Mouse (Mus musculus): ENCODE measurements around the gene Unc119. TPM values are rescaled to one million over a fixed set of nuclear protein-coding genes. Genes with fewer than 3 reads are reported as not detected.

Unc119 gene
- 22.7 and 24.1 TPM in 2 replicates for polyA plus RNA-seq (2015; fragmentation: Nextera tagmentation; extraction: Ambion mirVana)

DNA sequence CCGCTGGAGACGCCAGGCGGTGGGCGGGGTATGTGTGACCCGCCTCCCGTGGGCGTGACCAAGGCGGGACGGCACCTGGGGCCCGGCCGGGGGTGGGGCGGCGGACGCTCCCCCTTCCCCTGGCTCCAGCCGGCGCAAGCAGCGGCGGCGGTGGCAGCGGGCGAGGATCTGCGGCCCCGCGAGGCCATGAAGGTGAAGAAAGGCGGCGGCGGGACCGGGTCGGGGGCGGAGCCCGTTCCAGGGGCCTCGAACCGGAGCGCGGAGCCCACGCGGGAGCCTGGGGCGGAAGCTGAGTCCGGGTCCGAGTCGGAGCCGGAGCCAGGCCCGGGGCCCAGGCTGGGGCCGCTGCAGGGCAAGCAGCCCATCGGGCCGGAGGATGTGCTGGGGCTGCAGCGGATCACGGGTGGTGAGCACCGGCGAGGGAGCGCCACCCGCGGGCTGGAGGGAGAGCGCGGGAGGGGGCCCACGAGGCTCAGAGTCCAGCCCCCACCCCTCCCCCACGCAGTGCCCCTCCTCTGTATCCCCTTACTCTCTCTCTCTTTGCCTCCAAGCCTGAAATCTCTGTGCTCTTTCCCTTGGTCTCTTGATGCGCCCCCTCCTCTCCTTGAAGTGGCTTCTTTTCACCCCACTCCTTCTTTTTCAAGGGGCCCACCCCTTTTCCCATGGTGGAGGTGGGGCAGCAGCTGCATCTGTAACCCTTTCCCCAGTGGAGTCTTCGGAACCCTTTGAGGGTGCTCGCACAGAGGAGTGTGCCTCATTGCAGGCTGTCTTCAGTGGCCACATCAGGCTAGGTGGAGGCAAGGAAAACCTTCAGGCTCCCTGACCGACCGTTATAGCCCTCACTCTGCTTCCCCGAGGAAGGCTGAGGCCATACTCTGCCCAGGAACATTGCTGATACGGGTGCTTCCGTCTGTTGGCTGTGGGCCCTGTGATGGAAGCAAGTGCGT, at the start of gene Unc119:
TSS of gene Unc119 (plus strand) at position 102 of the 947 bp plus-strand sequence.
- no peaks in the 10 kb centered on the region for H3K27me3 ChIP-seq (ENCODE audit: control insufficient read depth, insufficient read depth, low read depth, low read length)
- no peaks in the 10 kb centered on the region for H3K9me3 ChIP-seq (replicated peaks; ENCODE audit: control insufficient read depth, low read length)
- H3K4me1 ChIP-seq (ENCODE audit: control insufficient read depth, low read depth, low read length), result peaks cover 58% of the 10 kb centered on the region
- ATAC-seq (ENCODE audit: low read depth), result peak; percentile 71
- peak within 1 kb of the TSS; percentile 83 for H3K27ac ChIP-seq (ENCODE audit: low read length)
- H3K4me2 ChIP-seq (ENCODE audit: low read depth, low read length), result peak within 1 kb of the TSS; percentile 100
- WGBS (ENCODE audit: insufficient replicate concordance), result under 1% methylated on average over 61 of the region's 66 CpGs
- peaks cover 3% of the 10 kb centered on the region; the same call in 1 of the 2 replicates for H3K36me3 ChIP-seq (ENCODE audit: control insufficient read depth, insufficient read depth)
- peak within 1 kb of the TSS; percentile 91 for H3K4me3 ChIP-seq (ENCODE audit: low read depth, low read length)
- H3K9ac ChIP-seq (ENCODE audit: low read depth, low read length), result peak within 1 kb of the TSS; percentile 89

DNA sequence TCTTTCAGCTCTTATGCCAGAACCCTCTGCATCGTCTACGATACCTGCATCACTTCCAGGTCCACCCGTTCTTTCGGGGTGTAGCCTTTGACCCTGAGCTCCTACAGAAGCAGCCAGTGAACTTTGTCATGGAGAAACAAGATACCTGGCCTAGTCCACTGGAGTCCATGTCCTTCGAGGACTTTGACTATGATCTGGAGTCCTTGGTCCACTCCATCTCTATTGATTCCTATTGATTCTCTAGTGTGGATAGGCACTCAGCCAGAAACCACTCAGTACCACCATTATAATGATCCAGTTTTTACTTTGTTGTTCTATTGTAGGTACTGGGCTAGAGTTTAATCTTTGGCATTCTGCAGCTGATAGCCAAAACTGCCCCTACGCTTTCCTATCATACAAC, 48.7 kb upstream of the Unc119 start:
- Histone ChIP-seq H3K9ac (ENCODE audit: low read depth, low read length) (no peak overlapping the region), H3K4me3 (ENCODE audit: low read depth, low read length) (no peak overlapping the region), H3K36me3 (ENCODE audit: control insufficient read depth, insufficient read depth) (peaks cover 7% of the 10 kb centered on the region), H3K9me3 (replicated peaks; ENCODE audit: control insufficient read depth, low read length) (no peaks in the 10 kb centered on the region), H3K4me1 (ENCODE audit: control insufficient read depth, low read depth, low read length) (no peaks in the 10 kb centered on the region), H3K27ac (ENCODE audit: low read length) (no peak overlapping the region), H3K4me2 (ENCODE audit: low read depth, low read length) (no peak overlapping the region), H3K27me3 (ENCODE audit: control insufficient read depth, insufficient read depth, low read depth, low read length) (no peaks in the 10 kb centered on the region)
- 70% methylated on average over 6 of the region's 6 CpGs for WGBS (ENCODE audit: insufficient replicate concordance)
- ATAC-seq (ENCODE audit: low read depth), result no peak

DNA sequence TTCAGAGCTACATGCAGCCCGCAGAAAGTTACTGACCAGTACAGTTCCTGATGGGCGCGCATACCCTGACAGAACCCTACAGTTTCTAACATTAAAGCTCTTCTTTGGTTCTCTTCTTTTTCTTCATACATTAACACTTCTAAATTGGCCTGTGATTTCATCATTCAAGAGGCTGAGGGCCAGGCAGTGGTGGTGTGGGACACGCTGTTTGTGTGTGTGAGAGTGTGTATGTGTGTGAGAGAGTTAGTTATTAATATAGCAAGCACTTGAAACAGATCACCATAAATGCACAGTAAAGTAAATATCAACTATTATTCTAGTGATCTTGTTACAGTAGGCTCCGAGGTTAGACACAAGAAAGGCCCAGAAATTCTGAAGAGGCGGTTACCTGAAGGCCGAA, 42.4 kb upstream of the Unc119 start:
- H3K9me3 ChIP-seq (replicated peaks; ENCODE audit: control insufficient read depth, low read length), result no peaks in the 10 kb centered on the region
- peak overlapping the region; percentile 79 for H3K4me2 ChIP-seq (ENCODE audit: low read depth, low read length)
- peaks cover 23% of the 10 kb centered on the region for H3K4me1 ChIP-seq (ENCODE audit: control insufficient read depth, low read depth, low read length)
- ATAC-seq (ENCODE audit: low read depth), result no peak
- peaks cover 23% of the 10 kb centered on the region for H3K36me3 ChIP-seq (ENCODE audit: control insufficient read depth, insufficient read depth)
- 72% methylated on average over 7 of the region's 7 CpGs for WGBS (ENCODE audit: insufficient replicate concordance)
- H3K9ac ChIP-seq (ENCODE audit: low read depth, low read length), result peak overlapping the region; percentile 87
- peak overlapping the region; percentile 76 for H3K4me3 ChIP-seq (ENCODE audit: low read depth, low read length)
- H3K27ac ChIP-seq (ENCODE audit: low read length), result peak overlapping the region; percentile 76
- no peaks in the 10 kb centered on the region for H3K27me3 ChIP-seq (ENCODE audit: control insufficient read depth, insufficient read depth, low read depth, low read length)

DNA sequence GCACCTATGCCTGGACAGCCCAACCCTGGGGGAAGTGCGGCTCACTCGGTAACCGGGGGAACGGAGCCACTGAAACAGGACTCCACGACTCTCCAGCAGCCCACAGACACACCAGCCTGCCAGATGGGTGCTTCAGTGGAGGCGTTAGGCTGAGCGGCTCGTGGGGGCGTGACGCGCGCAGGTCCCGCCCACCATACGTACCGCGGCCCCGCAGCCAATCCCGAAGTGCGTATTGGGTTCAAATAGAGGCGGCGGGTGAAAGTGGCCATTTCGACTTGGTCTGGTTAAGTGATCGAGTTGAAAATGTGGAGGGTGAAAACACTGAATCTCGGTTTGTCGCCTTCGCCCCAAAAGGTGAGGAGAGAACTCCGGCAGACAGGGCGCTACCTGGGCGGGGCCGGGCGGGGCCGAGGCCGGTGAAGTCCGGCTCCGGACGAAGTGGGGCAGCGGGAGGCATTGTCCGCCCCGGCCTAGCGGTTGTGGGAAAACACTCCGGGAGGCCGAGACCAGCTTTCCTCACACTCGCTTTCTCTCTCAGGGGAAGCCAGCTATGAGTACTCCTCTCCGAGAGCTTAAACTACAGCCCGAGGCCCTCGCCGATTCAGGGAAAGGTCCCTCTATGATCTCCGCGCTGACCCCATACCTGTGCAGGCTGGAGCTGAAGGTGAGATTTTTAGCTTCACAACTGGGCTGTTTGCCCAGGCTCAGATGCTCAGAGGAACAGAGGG, 41.8 kb upstream of the Unc119 start, which contains the start of gene Spag5:
TSS of gene Spag5 (plus strand) at position 173 of the 728 bp plus-strand sequence.
- no peaks in the 10 kb centered on the region for H3K27me3 ChIP-seq (ENCODE audit: control insufficient read depth, insufficient read depth, low read depth, low read length)
- H3K27ac ChIP-seq (ENCODE audit: low read length), result peak within 1 kb of the TSS; percentile 76
- peak within 1 kb of the TSS; percentile 87 for H3K9ac ChIP-seq (ENCODE audit: low read depth, low read length)
- ATAC-seq (ENCODE audit: low read depth), result peak; percentile 100
- peaks cover 25% of the 10 kb centered on the region for H3K4me1 ChIP-seq (ENCODE audit: control insufficient read depth, low read depth, low read length)
- H3K4me2 ChIP-seq (ENCODE audit: low read depth, low read length), result peak within 1 kb of the TSS; percentile 79
- H3K36me3 ChIP-seq (ENCODE audit: control insufficient read depth, insufficient read depth), result peaks cover 28% of the 10 kb centered on the region
- no peaks in the 10 kb centered on the region for H3K9me3 ChIP-seq (replicated peaks; ENCODE audit: control insufficient read depth, low read length)
- WGBS (ENCODE audit: insufficient replicate concordance), result under 1% methylated on average over 49 of the region's 49 CpGs
- H3K4me3 ChIP-seq (ENCODE audit: low read depth, low read length), result peak within 1 kb of the TSS; percentile 76

DNA sequence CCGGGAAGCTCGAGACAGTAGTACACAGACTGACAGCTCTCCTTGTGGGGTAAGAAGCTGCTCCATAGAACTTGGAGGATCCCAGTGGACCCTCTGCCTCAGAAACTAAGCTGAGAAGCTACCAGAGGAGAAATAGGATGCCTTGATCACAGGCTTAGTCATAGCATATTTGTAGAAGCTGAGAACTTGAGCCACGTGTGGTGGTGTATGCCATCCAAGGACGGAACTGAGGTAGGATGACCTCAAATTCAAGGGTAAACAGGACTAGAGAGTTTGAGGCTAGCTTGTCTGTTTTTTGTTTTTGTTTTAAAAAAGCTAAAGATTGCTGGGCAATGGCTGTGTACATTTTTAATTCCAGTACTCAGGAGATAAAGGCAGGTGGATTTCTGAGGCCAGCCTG, 38.0 kb upstream of the Unc119 start:
- Histone ChIP-seq H3K9ac (ENCODE audit: low read depth, low read length) (no peak overlapping the region), H3K4me2 (ENCODE audit: low read depth, low read length) (peak overlapping the region; percentile 15; the same call in 1 of the 2 replicates), H3K4me1 (ENCODE audit: control insufficient read depth, low read depth, low read length) (peaks cover 28% of the 10 kb centered on the region), H3K36me3 (ENCODE audit: control insufficient read depth, insufficient read depth) (peaks cover 56% of the 10 kb centered on the region), H3K9me3 (replicated peaks; ENCODE audit: control insufficient read depth, low read length) (no peaks in the 10 kb centered on the region), H3K27me3 (ENCODE audit: control insufficient read depth, insufficient read depth, low read depth, low read length) (no peaks in the 10 kb centered on the region), H3K27ac (ENCODE audit: low read length) (no peak overlapping the region), H3K4me3 (ENCODE audit: low read depth, low read length) (peak overlapping the region; percentile 9; the same call in 1 of the 2 replicates)
- WGBS (ENCODE audit: insufficient replicate concordance), result 81% methylated on average over 4 of the region's 4 CpGs
- ATAC-seq (ENCODE audit: low read depth), result no peak

DNA sequence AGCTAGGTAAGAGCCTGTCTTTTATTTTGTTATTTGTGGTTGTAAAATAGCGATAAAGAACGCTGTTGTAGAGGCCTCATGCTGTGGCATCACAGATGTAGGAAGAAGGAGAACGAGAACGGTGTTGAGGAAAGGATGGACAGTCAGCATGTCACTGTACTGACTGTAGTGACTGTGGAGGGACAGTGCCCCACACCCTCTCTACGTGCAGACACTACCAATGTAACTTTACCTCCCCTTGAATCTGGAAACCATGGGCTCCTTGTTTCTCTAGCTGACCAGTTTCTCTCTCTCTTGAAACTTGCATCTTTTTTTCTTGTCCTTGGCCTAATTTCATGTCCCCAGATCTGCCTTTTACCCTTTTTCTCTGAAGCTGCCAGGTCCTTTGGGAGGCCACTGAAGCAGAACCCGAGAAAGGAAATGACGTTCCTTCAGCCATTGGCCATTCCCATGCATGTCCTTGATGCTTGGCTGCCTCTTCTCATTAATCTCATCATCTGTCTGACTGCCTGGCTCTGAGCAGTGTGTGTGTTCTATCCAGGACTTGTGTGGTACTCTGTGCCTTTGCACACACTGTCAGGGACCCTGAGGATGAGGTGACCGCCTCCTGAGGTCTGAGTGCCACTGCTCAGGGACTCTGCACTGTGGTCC, 32.3 kb upstream of the Unc119 start:
- peaks cover 72% of the 10 kb centered on the region for H3K36me3 ChIP-seq (ENCODE audit: control insufficient read depth, insufficient read depth)
- H3K9me3 ChIP-seq (replicated peaks; ENCODE audit: control insufficient read depth, low read length), result no peaks in the 10 kb centered on the region
- ATAC-seq (ENCODE audit: low read depth), result no peak
- no peak overlapping the region for H3K4me2 ChIP-seq (ENCODE audit: low read depth, low read length)
- no peak overlapping the region for H3K27ac ChIP-seq (ENCODE audit: low read length)
- WGBS (ENCODE audit: insufficient replicate concordance), result 90% methylated on average over 8 of the region's 8 CpGs
- H3K27me3 ChIP-seq (ENCODE audit: control insufficient read depth, insufficient read depth, low read depth, low read length), result no peaks in the 10 kb centered on the region
- no peak overlapping the region for H3K4me3 ChIP-seq (ENCODE audit: low read depth, low read length)
- H3K4me1 ChIP-seq (ENCODE audit: control insufficient read depth, low read depth, low read length), result peaks cover 5% of the 10 kb centered on the region
- H3K9ac ChIP-seq (ENCODE audit: low read depth, low read length), result no peak overlapping the region

DNA sequence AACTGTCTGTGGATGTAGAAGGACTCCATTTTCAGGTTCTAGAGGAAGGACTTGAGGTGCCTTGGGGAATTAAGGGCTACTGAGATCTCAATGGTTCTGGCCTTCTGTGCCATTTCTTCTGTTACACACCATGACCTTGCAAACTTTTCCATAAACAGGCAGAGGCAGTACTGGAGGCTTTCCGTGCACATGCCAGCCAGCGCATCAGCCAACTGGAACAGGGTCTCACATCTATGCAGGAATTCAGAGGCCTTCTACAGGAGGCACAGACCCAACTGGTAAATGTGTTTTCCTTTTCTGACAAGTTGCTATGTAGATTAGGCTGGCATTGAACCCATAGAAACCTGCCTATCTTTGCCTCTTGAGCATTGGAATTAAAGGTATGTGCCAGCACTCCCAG, 29.6 kb upstream of the Unc119 start:
- H3K36me3 ChIP-seq (ENCODE audit: control insufficient read depth, insufficient read depth), result peaks cover 75% of the 10 kb centered on the region
- H3K4me2 ChIP-seq (ENCODE audit: low read depth, low read length), result no peak overlapping the region
- no peak for ATAC-seq (ENCODE audit: low read depth)
- 98% methylated on average over 2 of the region's 2 CpGs for WGBS (ENCODE audit: insufficient replicate concordance)
- H3K9ac ChIP-seq (ENCODE audit: low read depth, low read length), result no peak overlapping the region
- no peaks in the 10 kb centered on the region for H3K27me3 ChIP-seq (ENCODE audit: control insufficient read depth, insufficient read depth, low read depth, low read length)
- H3K4me1 ChIP-seq (ENCODE audit: control insufficient read depth, low read depth, low read length), result no peaks in the 10 kb centered on the region
- H3K4me3 ChIP-seq (ENCODE audit: low read depth, low read length), result no peak overlapping the region
- H3K9me3 ChIP-seq (replicated peaks; ENCODE audit: control insufficient read depth, low read length), result no peaks in the 10 kb centered on the region
- H3K27ac ChIP-seq (ENCODE audit: low read length), result no peak overlapping the region

DNA sequence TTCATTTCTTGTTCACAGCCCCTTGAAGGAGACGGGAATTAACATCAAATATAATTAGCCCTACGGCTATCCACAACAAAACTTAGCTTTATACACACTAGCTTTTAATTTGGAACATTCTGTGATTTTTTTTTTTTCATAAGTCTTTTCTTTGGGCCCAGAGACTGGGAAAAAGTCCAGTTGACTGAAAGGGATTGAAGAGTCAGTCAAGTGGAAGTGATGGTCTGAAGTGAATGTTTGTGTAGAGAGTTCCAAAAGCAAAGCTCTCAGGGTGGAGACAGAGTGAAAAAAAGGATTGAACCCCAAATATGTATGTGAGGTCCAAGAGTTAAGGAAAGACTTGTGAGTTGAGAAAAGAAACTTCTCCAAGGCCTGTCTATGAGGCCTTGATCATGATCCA, 24.9 kb upstream of the Unc119 start:
- peaks cover 83% of the 10 kb centered on the region for H3K36me3 ChIP-seq (ENCODE audit: control insufficient read depth, insufficient read depth)
- no peaks in the 10 kb centered on the region for H3K9me3 ChIP-seq (replicated peaks; ENCODE audit: control insufficient read depth, low read length)
- WGBS (ENCODE audit: insufficient replicate concordance), result 84% methylated on average over 2 of the region's 2 CpGs
- no peak overlapping the region for H3K4me3 ChIP-seq (ENCODE audit: low read depth, low read length)
- H3K27me3 ChIP-seq (ENCODE audit: control insufficient read depth, insufficient read depth, low read depth, low read length), result no peaks in the 10 kb centered on the region
- H3K27ac ChIP-seq (ENCODE audit: low read length), result no peak overlapping the region
- H3K4me2 ChIP-seq (ENCODE audit: low read depth, low read length), result no peak overlapping the region
- H3K4me1 ChIP-seq (ENCODE audit: control insufficient read depth, low read depth, low read length), result peaks cover 15% of the 10 kb centered on the region
- ATAC-seq (ENCODE audit: low read depth), result no peak
- no peak overlapping the region for H3K9ac ChIP-seq (ENCODE audit: low read depth, low read length)

Measured in liver, embryonic 16.5 days (tissue).